Mouse (Mus musculus): Measurements from ENCODE around the gene Slc44a1.

Slc44a1 gene

DNA sequence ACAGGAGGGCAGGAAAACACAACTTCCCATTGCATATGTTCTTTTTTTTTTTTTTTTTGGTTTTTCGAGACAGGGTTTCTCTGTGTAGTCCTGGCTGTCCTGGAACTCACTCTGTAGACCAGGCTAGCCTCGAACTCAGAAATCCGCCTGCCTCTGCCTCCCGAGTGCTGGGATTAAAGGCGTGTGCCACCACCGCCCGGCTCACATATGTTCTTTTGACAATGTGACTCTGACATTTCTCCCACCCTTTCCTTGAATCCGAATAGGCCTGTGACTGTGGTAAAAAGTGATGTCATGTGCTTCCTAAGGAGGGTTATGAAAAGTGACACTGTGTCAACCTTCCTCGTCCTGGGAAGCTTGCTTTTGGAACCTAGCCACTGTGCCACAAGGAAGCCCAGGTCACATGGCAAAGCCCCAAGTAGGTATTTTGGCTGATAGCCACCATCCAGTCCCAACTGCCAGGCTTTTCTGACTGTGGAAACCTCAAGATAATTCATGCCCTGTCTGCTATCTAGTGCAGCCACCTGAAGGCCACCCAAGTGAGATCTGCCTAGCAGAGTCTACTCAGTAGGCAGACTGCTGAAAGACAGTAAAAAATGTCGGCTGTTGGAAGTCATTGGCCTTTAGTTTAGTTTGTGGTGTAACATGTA is 8.5 kb upstream of the Slc44a1 start:
- DNase-seq = no peak

DNA sequence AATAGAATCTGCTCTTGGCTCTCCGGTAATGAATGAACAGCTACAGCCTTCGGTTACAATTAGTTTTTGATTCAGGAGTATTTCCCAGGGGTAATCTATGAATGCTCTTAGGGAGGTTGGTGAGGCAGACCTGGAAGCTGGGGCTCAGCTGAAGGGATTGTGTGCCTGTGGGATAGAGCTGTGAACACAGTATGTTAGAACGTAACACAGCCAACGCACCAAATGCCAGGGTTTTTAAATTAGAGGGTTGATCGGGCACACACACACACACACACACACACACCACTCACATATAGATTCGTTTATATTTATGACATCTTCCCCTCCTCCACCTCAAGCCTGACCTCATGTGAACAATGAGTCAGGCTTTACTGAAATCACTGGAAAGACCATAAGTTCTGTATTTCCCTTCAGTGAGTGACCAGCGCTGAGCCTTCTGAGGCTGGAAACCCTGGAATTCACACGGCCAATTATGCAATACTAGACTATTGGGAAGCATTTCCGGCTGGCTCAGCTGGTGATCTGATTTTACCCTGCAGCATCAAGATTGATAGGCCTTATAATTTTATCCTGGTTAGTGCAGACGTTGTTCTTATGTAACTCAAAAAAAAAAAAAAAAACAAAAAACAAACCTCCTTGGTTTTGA is 3.0 kb upstream of the Slc44a1 start:
- DNase-seq = peak; percentile 22 to 27

DNA sequence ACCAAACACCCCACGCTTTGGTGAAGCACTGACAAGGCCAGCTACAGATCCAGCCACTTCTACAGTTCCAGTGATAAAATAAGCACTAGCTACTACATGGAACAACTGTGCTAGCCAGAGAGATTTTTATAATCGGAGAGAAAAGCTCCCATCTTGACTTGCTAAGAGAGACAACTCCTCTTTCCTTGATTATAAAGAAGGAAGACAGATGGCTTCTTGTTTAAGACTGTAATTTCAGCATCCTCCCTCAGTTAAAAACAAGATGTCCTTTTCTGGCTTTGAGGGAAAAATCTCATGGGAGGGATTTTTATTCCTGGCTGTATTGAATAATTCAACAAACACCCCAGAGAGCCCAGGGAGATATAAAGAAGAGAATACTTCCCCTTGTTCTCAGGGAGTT is 1.8 kb upstream of the Slc44a1 start:
- DNase-seq = no peak

- no peak for DNase-seq
These were observed 1.3 kb upstream of the Slc44a1 start for GRCm38 (mm10) chr4:53438836-53439480.

GRCm38 (mm10) chr4:53439636-53440009 is 590 bp upstream of the Slc44a1 start:
- no peak for DNase-seq

GRCm38 (mm10) chr4:53440816-53441571 is 781 bp downstream of the Slc44a1 start:
- peak; percentile 47 to 68 for DNase-seq

DNA sequence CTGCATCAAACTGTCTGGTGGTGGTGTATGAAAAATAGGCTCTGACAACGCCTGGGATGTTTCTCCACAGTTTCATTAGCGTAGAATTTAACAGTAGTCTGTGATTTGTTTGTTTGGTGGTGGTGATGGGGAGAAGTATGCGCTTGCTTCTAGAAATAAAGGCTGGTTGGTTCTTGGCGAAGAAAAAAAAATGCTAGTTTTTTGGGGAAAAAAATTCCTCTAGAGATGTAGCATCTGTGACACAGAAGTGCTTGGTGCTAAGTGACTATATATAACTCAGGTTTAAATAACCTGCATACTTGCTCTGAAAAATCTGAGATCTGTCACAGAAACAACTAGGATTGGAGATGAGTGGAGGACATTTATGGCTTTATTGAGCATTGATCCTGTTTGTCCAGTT is 1.5 kb downstream of the Slc44a1 start:
- DNase-seq = no peak

GRCm38 (mm10) chr4:53446216-53446615 is 6.0 kb downstream of the Slc44a1 start:
- no peak for DNase-seq

DNA sequence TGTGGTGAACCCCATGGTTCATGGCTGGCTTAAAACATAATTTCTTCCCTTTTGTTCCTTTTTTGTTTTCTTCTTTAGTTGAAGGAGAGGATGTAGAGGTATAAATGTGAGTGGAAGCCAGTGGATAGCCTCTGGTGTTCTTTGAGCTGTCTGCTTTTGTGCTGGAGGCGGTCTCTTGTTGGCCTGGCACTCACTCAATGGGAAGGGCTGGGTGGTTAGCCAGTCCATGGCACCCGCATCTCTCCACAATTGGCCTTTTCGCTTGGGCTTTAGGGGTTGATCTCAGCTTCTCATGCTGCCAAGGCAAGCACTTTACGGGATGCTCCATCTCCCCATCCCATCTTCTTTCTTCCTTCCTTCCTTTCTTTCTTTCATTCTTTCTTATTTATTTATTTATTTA is 7.6 kb downstream of the Slc44a1 start:
- DNase-seq = no peak

GRCm38 (mm10) chr4:53450736-53451135 is 10.5 kb downstream of the Slc44a1 start:
- peak; percentile 52 to 57 for DNase-seq

DNA sequence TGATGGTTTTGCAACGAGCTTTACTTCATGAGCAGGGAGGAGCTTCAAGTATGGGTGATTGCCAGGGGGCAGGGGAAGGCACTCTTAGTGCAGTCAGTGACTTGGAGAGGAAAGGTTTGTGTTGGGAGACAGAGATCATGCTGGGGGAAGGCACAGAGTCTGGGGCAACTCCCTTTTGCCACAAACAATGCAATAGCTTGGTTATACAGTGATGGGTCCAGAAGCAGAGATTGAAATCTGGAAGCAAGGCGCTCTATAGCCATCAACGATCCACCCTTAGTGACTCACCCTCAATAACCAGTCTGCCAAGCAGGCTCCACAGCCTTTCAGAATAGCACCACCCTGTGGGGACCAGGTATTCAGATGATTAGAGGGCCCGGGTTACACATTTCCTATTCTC is 11.7 kb downstream of the Slc44a1 start:
- DNase-seq = peak in 1 of 2 experiments; percentile 38

DNA sequence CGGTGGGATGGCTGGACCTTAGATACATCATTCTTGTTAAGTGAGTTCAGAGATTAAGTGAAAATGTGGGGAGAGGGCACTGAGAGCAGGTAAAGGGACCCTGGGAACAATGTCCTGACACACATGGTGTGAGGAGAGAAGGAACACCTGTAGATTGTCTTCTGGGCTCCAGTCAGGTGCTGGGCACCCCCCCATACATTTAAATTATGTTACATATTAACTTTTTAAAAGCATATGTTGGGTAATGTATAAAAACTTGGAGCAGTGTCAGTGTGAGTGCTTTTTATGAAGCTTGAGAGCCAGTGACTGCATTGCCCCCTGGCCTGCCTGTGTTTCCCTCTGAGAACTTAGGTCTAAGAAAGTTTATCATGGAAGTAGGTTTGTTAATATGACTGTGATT is 12.2 kb downstream of the Slc44a1 start:
- DNase-seq = no peak

DNA sequence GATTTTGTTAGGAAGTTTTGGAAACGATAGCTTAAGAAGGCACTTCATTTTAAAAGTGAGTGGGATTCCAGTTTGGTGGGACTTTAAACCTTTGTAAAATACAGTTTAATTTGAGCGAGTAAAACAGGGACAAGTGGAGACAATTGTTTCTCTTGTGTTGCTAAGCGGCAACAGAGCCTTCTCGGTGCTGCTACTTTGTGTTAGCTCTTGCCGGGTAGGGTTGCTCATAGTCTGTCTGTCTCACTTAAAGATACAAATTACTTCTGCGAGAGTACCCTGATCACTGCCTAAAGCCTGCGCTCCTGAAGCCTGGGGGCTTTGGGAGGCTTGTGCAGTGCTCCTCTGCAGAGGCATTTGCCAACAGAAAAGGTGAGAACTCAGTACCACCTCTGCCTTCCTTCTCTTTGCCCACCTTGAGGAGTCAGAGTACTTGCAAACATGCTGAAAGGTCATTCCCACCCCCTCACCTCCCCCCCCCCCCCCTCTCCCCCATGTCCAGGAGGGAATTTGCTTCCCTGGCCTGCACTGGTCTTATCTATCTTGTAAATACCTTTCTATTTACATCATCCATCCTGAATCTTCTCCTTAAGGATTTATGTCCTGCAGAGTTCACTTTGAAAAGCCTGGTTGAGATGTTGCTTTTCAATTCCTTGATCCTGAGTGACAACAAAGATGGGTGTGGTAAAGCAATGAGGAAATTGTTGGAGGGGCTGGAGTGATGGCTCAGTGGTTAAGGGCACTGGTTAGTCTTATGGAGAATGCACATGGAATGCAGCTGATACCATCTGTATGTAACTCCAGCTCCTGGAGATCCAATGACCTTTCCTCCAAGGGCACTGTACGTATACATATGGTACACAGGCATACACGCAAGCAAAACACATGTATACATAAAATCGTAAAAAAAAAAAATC is 13.0 kb downstream of the Slc44a1 start:
- DNase-seq = no peak

DNA sequence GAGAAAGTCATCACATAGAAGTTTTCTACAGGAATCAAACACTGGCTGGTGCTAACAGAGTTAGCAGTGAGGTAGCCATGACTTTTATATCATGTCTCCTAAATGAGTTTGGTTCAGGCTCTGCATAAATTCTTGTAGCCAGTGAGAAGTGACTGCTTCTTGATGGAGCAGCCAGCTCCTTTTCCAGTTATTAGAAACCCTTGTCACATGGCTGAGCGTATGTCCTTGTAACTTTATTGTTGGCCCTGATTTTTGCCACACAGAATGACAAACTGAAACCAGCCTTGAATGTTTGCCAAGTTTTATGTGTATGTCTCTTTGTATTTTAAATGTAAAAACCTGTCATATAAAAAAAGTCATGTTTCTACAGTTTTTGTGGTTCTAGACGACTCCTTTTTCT is 15.7 kb downstream of the Slc44a1 start:
- no peak for DNase-seq

- DNase-seq = no peak
These were observed 16.4 kb downstream of the Slc44a1 start for GRCm38 (mm10) chr4:53456570-53456969.

- DNase-seq = no peak
These were observed 18.3 kb downstream of the Slc44a1 start for GRCm38 (mm10) chr4:53458503-53458902.

DNA sequence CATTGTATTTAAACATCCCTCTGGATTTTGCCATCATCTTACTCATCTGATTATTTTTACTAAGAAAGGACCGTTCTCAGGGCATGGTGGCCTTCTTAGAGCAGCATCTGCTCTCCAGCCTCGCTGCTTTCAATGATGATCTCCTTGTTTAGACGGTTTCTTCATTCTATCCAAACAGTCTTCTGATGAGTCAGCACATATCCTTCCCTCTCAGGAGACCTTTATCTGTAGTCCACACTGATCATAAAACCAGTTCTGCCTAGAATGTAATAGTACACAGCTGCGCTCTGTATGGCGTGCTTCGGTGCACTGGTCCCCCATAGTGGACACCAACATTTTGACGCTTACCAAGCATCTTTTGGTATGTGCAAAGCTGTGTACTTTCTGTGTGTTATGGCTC is 19.5 kb downstream of the Slc44a1 start:
- no peak for DNase-seq

- DNase-seq = no peak
These were observed 20.8 kb downstream of the Slc44a1 start for GRCm38 (mm10) chr4:53461026-53461425.

DNA sequence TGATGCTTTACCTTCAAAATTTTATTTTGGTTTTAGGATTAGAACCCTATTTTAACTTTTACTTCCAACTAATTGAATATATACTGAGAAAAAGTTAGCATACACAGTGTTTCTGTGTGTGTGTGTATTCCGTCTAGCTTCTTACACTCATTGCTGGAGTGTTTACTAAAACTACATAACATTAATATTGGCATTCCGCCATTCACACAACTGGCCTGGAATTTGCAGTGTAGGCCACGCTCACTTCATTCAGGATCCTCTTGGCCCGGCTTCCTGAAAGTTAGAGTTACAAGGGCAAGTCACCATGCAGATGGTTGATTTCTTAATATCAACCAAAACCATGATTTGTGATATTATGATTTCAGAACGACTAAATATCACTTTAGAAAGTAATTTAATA is 21.9 kb downstream of the Slc44a1 start:
- DNase-seq = no peak

- no peak for DNase-seq
These were observed 22.5 kb downstream of the Slc44a1 start for GRCm38 (mm10) chr4:53462505-53463251.

DNA sequence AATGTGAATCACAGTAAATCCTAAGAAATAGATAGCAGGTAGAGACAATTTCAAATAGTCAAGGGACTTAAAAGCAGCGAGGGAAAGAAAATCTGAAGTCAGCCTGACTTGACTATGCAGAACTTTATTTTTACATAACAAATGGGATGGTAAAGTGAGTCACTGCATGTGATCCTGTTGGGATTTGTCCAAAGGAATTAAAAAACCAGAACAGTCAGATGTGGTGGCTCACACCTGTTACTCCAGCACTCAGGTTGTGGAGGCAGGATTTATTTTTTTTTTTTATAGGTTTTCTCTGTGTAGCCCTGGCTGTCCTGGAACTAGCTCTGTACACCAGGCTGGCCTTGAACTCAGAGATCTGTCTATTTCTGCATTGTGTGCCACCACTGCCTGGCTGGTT is 25.7 kb downstream of the Slc44a1 start:
- DNase-seq = no peak

DNA sequence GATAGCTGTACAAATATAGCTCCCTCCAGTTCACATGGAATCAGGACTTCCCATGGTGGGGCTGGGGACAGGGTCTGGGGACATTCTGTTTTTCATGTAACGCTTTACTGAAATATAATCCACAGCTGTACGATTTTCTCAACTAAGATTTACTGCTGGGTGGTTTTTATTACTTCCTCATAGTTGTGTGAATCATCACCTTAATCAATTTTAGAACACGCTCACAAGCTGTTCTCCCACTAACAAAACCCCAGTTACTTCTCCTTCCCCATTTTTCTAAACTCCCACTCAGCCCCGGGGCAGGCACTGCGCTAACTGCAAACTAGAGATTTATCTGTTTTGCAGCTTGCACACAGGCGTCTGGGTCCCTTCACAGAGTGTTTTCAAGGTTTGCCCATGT is 28.8 kb downstream of the Slc44a1 start:
- peak; percentile 36 to 53 for DNase-seq
